Mouse (Mus musculus): ENCODE data around the gene Cdk14. TPM values are rescaled to one million over a fixed set of nuclear protein-coding genes. Genes with fewer than 3 reads are reported as not detected.
A peak's percentile ranks its signal among the peaks of the same experiment; 100 is the strongest.

Gene Cdk14
- polyA plus RNA-seq, 1 experiment from 2014 or later, result 21.8 TPM

DNA sequence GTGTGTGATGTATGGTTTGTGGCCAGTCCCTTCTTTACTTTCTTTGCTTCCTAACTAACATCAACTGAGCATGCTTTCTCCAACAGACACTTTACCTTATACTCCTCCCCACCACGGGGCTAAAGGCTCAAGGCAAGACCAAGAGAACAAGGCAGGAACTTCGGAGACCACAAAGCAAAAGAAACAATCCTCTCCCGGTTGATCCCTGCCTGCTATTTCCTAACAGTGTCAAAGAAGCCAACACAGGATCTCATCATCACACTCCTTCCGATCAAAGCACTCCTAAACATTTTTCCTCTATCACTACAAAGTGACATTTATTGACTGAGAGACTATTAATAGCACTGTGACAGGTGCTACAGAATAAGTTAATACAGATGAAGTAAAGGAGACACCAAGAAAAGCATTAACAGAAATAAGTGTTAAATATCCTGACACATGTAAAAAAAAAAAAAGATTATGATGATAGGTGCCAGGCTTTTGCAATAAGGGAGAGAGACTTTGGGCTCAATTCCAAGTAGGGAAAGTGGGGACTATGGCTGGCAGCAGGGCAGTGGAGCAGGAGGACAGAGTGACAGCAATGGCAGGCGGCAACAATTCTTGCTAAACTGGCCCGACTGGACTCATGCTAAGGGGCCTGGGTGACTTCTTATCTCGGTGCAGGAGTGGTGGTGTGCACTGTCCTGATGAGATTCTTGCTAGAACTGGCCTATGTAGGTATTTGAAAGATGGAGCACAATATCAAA is 208.9 kb downstream of the Cdk14 start:
- peaks cover 17 to 27% of the 10 kb centered on the region in 2 experiments for H3K4me1 ChIP-seq (ENCODE audit: control insufficient read depth in 2 of 2, insufficient read depth in 2 of 2, low read length in 2 of 2)
- 0 out of 2 replicates have a peak, but pooled peaks have one; percentile 37 for ATAC-seq (ENCODE audit: insufficient number of reproducible peaks, insufficient read depth, low FRiP score, low read depth)
- no peak overlapping the region; a peak in 1 of 4 replicates for H3K4me3 ChIP-seq (ENCODE audit: control insufficient read depth in 1 of 2, insufficient read depth in 1 of 2, low read depth in 1 of 2, low read length in 2 of 2)
- no peaks in the 10 kb centered on the region for H3K9me3 ChIP-seq (ENCODE audit: control insufficient read depth, low read length)
- 16% methylated on average over 7 of the region's 7 CpGs for WGBS
- no peaks in the 10 kb centered on the region for H3K36me3 ChIP-seq (ENCODE audit: control insufficient read depth, insufficient read depth, low read length)
- H3K4me2 ChIP-seq (ENCODE audit: low read length), result peak overlapping the region; percentile 52
- H3K27me3 ChIP-seq (ENCODE audit: control insufficient read depth, insufficient read depth, low read length), result no peaks in the 10 kb centered on the region
- H3K27ac ChIP-seq (replicated peaks in 1 of 2; ENCODE audit: control insufficient read depth in 1 of 2, insufficient read depth in 1 of 2, low read depth in 2 of 2, low read length in 2 of 2), result peak overlapping the region; percentile 59 to 75
- peak overlapping the region; percentile 4 for H3K9ac ChIP-seq (ENCODE audit: low read length)

DNA sequence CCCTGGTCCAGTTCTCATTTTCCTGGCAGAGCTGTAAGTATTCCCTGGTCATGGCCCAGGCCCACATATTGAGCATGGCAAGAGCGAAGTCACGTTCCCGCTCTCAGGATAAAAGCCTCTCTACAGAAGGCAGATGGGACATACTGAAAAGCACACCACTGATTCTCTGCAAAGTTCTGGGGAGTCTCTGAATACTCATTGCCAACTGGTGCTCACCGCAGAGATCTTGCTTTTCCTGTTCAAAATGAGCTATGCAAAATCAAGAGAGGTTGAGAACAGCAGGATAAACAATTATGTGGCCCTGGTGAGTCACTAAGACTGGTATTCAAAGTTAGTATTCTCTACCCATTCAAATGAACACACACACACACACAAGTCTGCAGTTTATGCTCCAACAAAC is 212.1 kb downstream of the Cdk14 start:
- H3K9me3 ChIP-seq (ENCODE audit: control insufficient read depth, low read length), result no peaks in the 10 kb centered on the region
- no peak overlapping the region for H3K4me3 ChIP-seq (ENCODE audit: control insufficient read depth in 1 of 2, insufficient read depth in 1 of 2, low read depth in 1 of 2, low read length in 2 of 2)
- no peak for ATAC-seq (ENCODE audit: insufficient number of reproducible peaks, insufficient read depth, low FRiP score, low read depth)
- no peak overlapping the region for H3K4me2 ChIP-seq (ENCODE audit: low read length)
- peaks cover 18 to 31% of the 10 kb centered on the region in 2 experiments for H3K4me1 ChIP-seq (ENCODE audit: control insufficient read depth in 2 of 2, insufficient read depth in 2 of 2, low read length in 2 of 2)
- no peaks in the 10 kb centered on the region for H3K27me3 ChIP-seq (ENCODE audit: control insufficient read depth, insufficient read depth, low read length)
- H3K27ac ChIP-seq (replicated peaks in 1 of 2; ENCODE audit: control insufficient read depth in 1 of 2, insufficient read depth in 1 of 2, low read depth in 2 of 2, low read length in 2 of 2), result peak overlapping the region; percentile 31 to 44; a peak in 2 of 4 replicates
- no peaks in the 10 kb centered on the region for H3K36me3 ChIP-seq (ENCODE audit: control insufficient read depth, insufficient read depth, low read length)
- 60% methylated on average over 4 of the region's 4 CpGs for WGBS
- H3K9ac ChIP-seq (ENCODE audit: low read length), result no peak overlapping the region

DNA sequence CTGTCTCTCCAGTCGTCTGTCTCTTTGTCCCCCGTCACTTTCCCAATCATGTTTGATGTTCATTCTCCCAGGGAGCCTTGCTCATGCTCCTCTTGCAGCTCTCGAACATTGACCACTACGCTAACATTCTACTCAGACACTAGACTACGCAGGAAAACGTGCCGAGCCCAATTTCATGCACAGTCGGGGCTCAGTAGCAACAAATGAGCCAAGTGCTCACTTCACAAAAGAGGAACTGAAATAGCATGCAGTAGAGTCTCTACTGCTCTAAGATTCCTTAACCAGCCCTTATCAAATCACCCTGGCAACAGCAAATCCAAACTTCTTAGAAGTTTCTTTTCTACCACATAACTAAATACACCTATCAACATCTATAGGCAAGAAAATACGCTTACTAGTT is 214.1 kb downstream of the Cdk14 start:
- H3K27me3 ChIP-seq (ENCODE audit: control insufficient read depth, insufficient read depth, low read length), result no peaks in the 10 kb centered on the region

DNA sequence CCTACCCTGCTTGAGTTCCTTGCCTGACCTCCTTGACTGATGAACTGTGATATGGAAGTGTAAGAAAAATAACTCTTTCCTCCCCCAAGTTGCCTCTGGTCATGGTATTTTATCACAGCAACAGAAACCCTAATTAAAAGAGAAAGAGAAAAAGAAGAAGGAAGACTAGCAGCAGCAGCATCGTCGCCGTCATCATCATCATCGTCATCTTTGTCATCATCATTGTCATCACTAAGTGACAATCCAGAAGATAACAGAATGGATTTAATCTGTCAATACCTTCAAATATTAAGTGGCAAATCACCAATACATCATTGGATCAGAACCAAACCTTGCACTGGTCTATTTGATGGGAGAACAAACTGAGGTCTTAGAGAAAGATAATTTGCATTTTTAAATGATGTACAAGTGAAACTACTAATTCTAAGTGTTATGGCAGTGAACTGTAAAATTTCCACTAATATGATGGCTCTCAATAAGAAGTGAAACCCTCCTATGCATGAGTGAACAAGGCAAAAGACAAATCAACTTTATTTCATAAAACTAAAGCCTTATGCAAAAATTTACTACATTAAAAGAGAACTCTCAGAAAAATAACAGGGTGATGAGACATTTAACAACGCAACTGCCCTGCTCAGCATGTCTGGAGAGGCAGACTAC is 225.4 kb downstream of the Cdk14 start:
- no peaks in the 10 kb centered on the region for H3K9me3 ChIP-seq (ENCODE audit: control insufficient read depth, low read length)
- H3K4me3 ChIP-seq (ENCODE audit: control insufficient read depth in 1 of 2, insufficient read depth in 1 of 2, low read depth in 1 of 2, low read length in 2 of 2), result no peak overlapping the region
- 93% methylated on average over 5 of the region's 5 CpGs for WGBS
- ATAC-seq (ENCODE audit: insufficient number of reproducible peaks, insufficient read depth, low FRiP score, low read depth), result no peak
- H3K4me2 ChIP-seq (ENCODE audit: low read length), result no peak overlapping the region
- H3K27ac ChIP-seq (replicated peaks in 1 of 2; ENCODE audit: control insufficient read depth in 1 of 2, insufficient read depth in 1 of 2, low read depth in 2 of 2, low read length in 2 of 2), result no peak overlapping the region
- H3K9ac ChIP-seq (ENCODE audit: low read length), result no peak overlapping the region
- peaks cover 0 to under 1% of the 10 kb centered on the region in 2 experiments; a peak in 1 of 4 replicates for H3K4me1 ChIP-seq (ENCODE audit: control insufficient read depth in 2 of 2, insufficient read depth in 2 of 2, low read length in 2 of 2)
- H3K27me3 ChIP-seq (ENCODE audit: control insufficient read depth, insufficient read depth, low read length), result no peaks in the 10 kb centered on the region
- no peaks in the 10 kb centered on the region for H3K36me3 ChIP-seq (ENCODE audit: control insufficient read depth, insufficient read depth, low read length)

More for the DNA sequence above, 214.1 kb downstream of the Cdk14 start:
- 69% methylated on average over 9 of the region's 9 CpGs for WGBS
- Histone ChIP-seq H3K36me3 (ENCODE audit: control insufficient read depth, insufficient read depth, low read length) (no peaks in the 10 kb centered on the region), H3K4me1 (ENCODE audit: control insufficient read depth in 2 of 2, insufficient read depth in 2 of 2, low read length in 2 of 2) (peaks cover 15 to 19% of the 10 kb centered on the region in 2 experiments; a peak in 3 of 4 replicates), H3K27ac (replicated peaks in 1 of 2; ENCODE audit: control insufficient read depth in 1 of 2, insufficient read depth in 1 of 2, low read depth in 2 of 2, low read length in 2 of 2) (no peak overlapping the region), H3K4me3 (ENCODE audit: control insufficient read depth in 1 of 2, insufficient read depth in 1 of 2, low read depth in 1 of 2, low read length in 2 of 2) (no peak overlapping the region), H3K4me2 (ENCODE audit: low read length) (no peak overlapping the region), H3K9me3 (ENCODE audit: control insufficient read depth, low read length) (no peaks in the 10 kb centered on the region), H3K9ac (ENCODE audit: low read length) (no peak overlapping the region)
- ATAC-seq (ENCODE audit: insufficient number of reproducible peaks, insufficient read depth, low FRiP score, low read depth), result no peak

DNA sequence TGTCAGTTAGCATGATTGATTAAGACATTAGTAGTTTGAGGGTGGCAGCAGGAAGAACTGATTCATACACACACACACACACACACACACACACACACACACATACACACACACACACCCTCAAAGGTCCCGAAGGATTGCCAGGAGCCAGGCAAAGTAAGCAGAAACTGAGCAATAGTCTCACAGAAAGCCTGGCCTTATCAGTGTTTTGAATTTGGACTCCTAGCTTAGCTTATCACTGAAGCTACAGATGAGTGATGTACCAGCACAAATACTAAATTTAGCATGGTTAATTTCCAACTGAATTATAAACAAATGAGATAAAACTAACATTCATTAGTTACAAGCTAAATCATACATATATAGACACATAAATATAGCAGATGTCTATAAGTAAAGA is 230.5 kb downstream of the Cdk14 start:
- Histone ChIP-seq H3K9me3 (ENCODE audit: control insufficient read depth, low read length) (no peaks in the 10 kb centered on the region), H3K4me3 (ENCODE audit: control insufficient read depth in 1 of 2, insufficient read depth in 1 of 2, low read depth in 1 of 2, low read length in 2 of 2) (no peak overlapping the region), H3K4me2 (ENCODE audit: low read length) (no peak overlapping the region), H3K27me3 (ENCODE audit: control insufficient read depth, insufficient read depth, low read length) (no peaks in the 10 kb centered on the region), H3K9ac (ENCODE audit: low read length) (no peak overlapping the region), H3K36me3 (ENCODE audit: control insufficient read depth, insufficient read depth, low read length) (no peaks in the 10 kb centered on the region), H3K27ac (replicated peaks in 1 of 2; ENCODE audit: control insufficient read depth in 1 of 2, insufficient read depth in 1 of 2, low read depth in 2 of 2, low read length in 2 of 2) (no peak overlapping the region), H3K4me1 (ENCODE audit: control insufficient read depth in 2 of 2, insufficient read depth in 2 of 2, low read length in 2 of 2) (peaks cover 2 to 12% of the 10 kb centered on the region in 2 experiments; a peak in 3 of 4 replicates)
- WGBS, result 6% methylated on average over 1 of the region's 1 CpGs
- ATAC-seq (ENCODE audit: insufficient number of reproducible peaks, insufficient read depth, low FRiP score, low read depth), result no peak

DNA sequence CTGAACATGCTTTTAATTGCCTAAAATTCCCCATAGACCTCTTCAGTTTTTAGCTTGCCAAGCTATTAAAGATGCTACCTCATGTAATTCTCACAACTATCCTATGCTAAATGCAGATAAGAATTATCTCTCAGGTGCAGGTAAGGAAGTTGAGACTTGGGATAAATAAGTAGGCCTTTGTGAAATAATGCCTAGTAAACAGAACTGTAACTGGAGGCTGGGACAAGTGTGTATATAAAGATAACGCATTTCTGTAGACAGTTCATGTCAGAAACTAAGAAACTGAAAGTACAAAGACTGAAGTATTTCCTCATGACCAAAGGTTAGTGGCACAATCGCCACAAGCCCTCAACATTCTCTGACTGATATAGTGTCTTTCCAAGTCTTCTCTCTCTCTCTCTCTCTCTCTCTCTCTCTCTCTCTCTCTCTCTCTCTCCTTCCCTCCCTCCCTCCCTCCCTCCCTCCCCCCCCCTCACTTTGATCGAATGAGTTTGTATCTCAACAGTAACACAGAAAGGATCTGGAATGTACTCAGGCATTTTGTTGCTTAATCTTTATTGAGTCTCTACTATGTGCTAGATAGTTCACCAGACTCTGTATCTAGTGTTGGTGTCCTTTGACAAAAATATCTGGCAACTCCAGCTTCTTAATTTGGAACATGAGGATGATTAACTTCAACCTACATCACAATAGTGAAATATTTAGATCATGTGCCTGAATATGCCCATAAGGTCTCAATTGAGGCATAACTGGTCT is 233.9 kb downstream of the Cdk14 start:
- H3K9me3 ChIP-seq (ENCODE audit: control insufficient read depth, low read length), result no peaks in the 10 kb centered on the region
- no peak overlapping the region for H3K9ac ChIP-seq (ENCODE audit: low read length)
- no peaks in the 10 kb centered on the region for H3K36me3 ChIP-seq (ENCODE audit: control insufficient read depth, insufficient read depth, low read length)
- no peak for ATAC-seq (ENCODE audit: insufficient number of reproducible peaks, insufficient read depth, low FRiP score, low read depth)
- WGBS, result 50% methylated on average over 3 of the region's 3 CpGs
- no peak overlapping the region for H3K4me3 ChIP-seq (ENCODE audit: control insufficient read depth in 1 of 2, insufficient read depth in 1 of 2, low read depth in 1 of 2, low read length in 2 of 2)
- no peaks in the 10 kb centered on the region for H3K27me3 ChIP-seq (ENCODE audit: control insufficient read depth, insufficient read depth, low read length)
- peaks cover 2 to 12% of the 10 kb centered on the region in 2 experiments; a peak in 3 of 4 replicates for H3K4me1 ChIP-seq (ENCODE audit: control insufficient read depth in 2 of 2, insufficient read depth in 2 of 2, low read length in 2 of 2)
- no peak overlapping the region for H3K4me2 ChIP-seq (ENCODE audit: low read length)
- H3K27ac ChIP-seq (replicated peaks in 1 of 2; ENCODE audit: control insufficient read depth in 1 of 2, insufficient read depth in 1 of 2, low read depth in 2 of 2, low read length in 2 of 2), result no peak overlapping the region

DNA sequence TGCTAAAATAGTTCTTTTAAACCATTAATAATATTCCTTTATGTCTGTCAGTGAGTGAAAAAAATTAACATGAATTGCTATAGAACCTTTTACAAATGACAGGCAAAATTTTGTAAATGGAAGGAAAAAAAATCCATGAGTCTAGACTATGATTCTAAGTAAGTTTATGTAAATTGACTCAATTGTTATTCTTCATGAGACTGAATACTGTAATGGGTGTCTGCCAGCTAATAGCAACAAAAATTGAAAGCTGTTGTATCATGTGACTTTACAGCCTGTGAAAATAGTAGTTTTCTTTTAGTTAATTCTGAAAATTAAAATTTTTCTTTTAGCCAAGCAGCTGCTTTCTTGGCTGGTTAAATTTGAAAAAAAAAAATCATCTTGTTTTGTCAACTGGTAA is 234.6 kb downstream of the Cdk14 start:
- no peak for ATAC-seq (ENCODE audit: insufficient number of reproducible peaks, insufficient read depth, low FRiP score, low read depth)
- no peaks in the 10 kb centered on the region for H3K9me3 ChIP-seq (ENCODE audit: control insufficient read depth, low read length)
- no peaks in the 10 kb centered on the region for H3K27me3 ChIP-seq (ENCODE audit: control insufficient read depth, insufficient read depth, low read length)
- H3K4me2 ChIP-seq (ENCODE audit: low read length), result no peak overlapping the region
- no peak overlapping the region for H3K4me3 ChIP-seq (ENCODE audit: control insufficient read depth in 1 of 2, insufficient read depth in 1 of 2, low read depth in 1 of 2, low read length in 2 of 2)
- H3K36me3 ChIP-seq (ENCODE audit: control insufficient read depth, insufficient read depth, low read length), result no peaks in the 10 kb centered on the region
- peaks cover 2 to 15% of the 10 kb centered on the region in 2 experiments; a peak in 3 of 4 replicates for H3K4me1 ChIP-seq (ENCODE audit: control insufficient read depth in 2 of 2, insufficient read depth in 2 of 2, low read length in 2 of 2)
- no peak overlapping the region for H3K9ac ChIP-seq (ENCODE audit: low read length)
- H3K27ac ChIP-seq (replicated peaks in 1 of 2; ENCODE audit: control insufficient read depth in 1 of 2, insufficient read depth in 1 of 2, low read depth in 2 of 2, low read length in 2 of 2), result no peak overlapping the region

Data from heart, embryonic 14.5 days (tissue).